Mouse (Mus musculus) brain, embryonic 14.5 days (tissue): Measurements from ENCODE around the gene Cfap44. TPM values are rescaled to one million over a fixed set of nuclear protein-coding genes. Genes with fewer than 3 reads are reported as not detected.

ENCODE experiments used
- DNase-seq: peaks from one replicate; pipeline ENCODE4 v3.0.0-alpha.2; 2011; ENCODE audit warnings: low read depth
- CTCF ChIP-seq: fragments of 200-500 bp; IDR thresholded peaks from 2 replicates; pipeline ENCODE4 v1.5.1; 2012; ENCODE audit warnings: inconsistent platforms, mild to moderate bottlenecking, moderate library complexity, borderline replicate concordance; ENCODE audit not compliant: insufficient read depth, insufficient read length; ENCODE audit errors: extremely low read depth
- POLR2A ChIP-seq: fragments of 200-500 bp; IDR thresholded peaks from 2 replicates; pipeline ENCODE4 v1.6.1; 2012; ENCODE audit warnings: mild to moderate bottlenecking, inconsistent platforms, borderline replicate concordance; ENCODE audit not compliant: poor library complexity, insufficient read depth, insufficient read length, severe bottlenecking; ENCODE audit errors: extremely low read depth
- polyA plus RNA-seq: library from polyadenylated mRNA; depleted of rRNA; stranded (reverse); fragments of >200 nt; gene quantifications from 2 replicates; pipeline ENCODE4 v1.2.3, GENCODE M21; 2012

Cfap44 gene
- polyA plus RNA-seq, 1 experiment = 11.1 TPM

DNA sequence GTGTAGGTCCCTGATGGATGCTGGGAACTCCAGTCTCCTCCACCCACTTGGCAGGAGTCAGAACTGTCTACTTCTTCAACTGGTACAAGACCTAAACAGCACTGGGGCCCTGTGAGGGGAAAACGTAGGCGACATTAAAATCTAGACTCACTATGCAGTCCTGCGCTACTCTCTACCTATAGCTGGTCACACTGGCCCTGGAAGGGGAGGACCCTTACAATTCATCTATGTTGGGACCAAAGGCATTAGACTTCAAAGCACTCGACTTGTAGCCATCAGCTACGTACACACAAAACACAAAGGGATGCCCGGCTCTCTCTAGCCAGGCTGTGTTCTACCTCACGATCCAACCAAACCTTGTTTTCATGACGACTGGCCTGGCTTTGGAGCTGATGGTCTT, 91.1 kb downstream of the Cfap44 start:
- no peak for DNase-seq
- TF ChIP-seq POLR2A (no peak), CTCF (no peak)

DNA sequence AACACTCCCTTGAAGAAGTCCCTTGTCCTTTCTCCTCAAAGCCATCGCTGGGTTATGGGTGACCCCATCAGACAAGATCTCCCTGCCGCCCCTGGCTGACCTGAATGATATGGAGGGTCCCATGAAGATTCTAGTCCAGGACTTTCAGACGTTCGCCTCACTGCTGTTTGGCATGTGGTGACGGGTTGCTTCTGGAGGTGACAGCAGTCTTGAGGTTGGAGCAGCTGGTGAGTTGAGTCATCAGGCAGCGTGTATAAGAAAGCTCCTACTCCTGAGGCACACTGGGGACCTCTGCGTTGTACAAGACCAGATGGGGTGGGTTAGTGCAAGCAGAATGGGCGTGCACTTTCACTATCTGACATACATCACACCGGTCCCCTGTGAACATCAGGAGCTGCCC, 92.0 kb downstream of the Cfap44 start:
- DNase-seq = peak; percentile 46
- TF ChIP-seq POLR2A (no peak), CTCF (no peak)

DNA sequence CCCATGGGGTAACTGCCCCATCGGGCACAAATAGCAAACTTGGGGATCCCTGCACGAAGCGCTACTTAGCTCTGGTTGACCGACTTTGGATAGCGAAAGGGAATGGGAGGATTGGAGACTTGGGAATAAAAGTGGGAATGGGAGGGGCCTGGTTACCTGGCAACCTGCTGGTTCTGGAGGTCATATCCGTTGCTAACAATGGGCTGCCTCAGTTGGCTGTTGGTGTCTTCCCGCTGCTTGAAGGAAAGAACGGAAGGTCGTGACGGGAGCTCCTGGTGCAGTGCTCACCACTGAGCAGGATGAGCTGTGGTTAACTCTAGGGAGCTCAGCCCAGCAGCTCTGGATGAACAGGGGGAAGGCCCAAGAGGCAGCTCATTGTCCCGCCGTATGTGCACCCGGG, 92.6 kb downstream of the Cfap44 start:
- DNase-seq = no peak

DNA sequence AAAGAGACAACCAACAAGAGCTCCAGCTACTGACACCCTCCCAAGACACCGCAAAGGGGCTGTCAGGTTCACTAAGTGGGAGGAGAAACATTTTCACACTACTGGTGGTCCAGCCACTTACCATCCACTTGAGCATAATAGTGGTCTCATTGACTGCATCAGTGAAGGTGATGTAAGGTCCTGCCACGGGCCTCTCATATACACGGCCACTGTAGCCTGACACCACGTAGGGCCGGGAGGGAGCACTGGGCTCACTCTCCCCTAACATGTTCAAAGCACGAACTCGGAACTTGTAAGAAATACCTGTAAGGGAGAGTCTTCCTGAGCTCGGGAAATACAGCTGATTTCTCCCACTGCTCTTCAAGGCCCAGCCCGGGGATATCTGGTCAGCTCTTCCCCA, 96.5 kb downstream of the Cfap44 start:
- no peak for DNase-seq
- no peak for TF ChIP-seq POLR2A
- no peak for TF ChIP-seq CTCF

More for the DNA sequence above, 92.6 kb downstream of the Cfap44 start:
- TF ChIP-seq CTCF = no peak

DNA sequence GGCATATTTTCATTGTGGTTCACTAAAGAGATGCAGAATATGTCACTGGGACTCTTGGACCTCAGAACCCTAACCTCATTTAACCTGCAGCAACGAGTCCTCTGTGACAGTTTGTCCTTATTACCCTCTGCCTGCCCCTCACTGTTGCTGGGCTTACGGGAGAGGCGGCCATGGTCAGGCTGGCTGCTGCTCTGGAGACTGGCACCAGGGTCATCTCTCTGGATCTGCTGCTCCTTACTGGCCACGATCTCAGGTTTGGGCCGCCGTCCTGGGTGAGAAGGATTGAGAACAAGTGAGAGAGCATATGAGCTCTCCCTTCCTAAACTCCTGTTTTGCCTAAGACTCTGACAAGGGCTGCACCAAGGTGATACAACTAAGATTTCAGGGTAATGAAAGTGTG, 97.6 kb downstream of the Cfap44 start:
- TF ChIP-seq CTCF (no peak), POLR2A (no peak)
- DNase-seq = no peak

DNA sequence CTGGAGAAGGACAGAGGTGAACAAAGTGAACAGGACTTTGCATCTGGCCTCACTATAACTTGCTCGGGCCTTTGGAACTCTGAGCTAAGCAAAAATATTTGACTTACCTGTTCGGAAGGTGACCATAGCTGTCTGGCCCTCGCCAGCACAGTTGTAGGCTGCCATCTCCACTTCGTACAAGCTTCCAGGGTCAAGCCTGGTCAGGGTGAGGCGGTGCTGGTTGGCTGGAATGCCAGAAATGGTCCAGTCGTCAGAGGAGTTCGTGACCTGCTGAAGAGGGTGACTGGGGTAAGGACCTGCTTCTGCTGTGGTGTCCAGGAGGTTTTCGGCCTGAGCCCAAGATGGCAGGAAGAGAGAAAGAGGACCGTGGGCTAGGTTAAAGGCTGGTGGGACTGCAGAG, 98.1 kb downstream of the Cfap44 start:
- TF ChIP-seq CTCF (no peak), POLR2A (no peak)

DNA sequence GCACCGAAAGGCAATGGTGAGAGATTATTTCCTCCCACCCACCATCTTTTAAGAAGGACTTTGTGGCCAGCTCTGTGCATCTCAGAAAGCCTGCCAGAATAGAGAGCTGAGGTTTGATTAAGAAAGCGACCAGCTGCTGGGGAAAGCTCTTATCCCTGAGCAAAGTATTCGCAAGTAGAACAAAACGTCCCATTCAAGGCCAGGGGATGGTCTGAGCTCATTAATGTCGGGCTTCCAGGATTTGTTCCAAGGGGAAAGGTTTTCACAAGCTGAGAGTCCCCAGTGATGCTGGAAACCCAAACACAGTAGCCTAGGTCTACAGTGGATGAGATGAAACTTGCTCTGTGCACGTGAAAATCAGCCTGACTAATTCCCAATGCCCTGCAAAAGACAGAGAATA, 99.3 kb downstream of the Cfap44 start:
- peak; percentile 93 for DNase-seq
- no peak for TF ChIP-seq POLR2A
- TF ChIP-seq CTCF = no peak

More for the DNA sequence above, 98.1 kb downstream of the Cfap44 start:
- no peak for DNase-seq

DNA sequence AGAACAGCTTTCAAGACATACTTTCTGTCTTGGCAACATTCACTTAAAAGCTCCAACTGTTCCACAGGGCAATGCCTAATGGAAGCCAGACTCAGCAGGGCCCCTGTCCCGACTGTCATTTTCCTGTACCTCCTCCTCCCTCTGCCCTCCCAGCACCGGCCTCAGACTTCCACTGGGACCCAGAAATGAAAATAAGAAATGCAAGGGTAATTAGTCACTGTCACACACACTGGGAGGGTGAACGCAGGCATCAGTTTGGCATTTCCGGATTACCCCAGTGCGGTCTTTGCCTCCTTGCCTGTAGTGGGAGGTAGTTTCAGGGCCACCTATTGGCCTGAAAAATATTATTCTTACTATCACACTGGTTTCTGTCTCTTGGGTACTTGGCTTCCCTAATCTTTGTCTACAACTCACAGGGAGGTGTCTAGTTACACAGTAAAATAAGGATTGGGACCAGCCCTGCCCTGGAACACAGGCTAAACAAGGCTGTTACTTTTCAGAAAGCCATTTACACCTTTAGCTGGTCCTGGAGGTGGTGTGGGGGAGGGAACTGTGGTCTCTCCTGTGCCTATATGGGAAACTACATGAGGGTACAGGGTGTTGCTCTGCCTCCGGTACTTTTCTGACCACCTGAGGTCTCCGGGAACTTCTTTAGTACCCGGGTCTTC, 100.0 kb downstream of the Cfap44 start:
- no peak for TF ChIP-seq CTCF
- no peak for TF ChIP-seq POLR2A
- DNase-seq = peak; percentile 76

DNA sequence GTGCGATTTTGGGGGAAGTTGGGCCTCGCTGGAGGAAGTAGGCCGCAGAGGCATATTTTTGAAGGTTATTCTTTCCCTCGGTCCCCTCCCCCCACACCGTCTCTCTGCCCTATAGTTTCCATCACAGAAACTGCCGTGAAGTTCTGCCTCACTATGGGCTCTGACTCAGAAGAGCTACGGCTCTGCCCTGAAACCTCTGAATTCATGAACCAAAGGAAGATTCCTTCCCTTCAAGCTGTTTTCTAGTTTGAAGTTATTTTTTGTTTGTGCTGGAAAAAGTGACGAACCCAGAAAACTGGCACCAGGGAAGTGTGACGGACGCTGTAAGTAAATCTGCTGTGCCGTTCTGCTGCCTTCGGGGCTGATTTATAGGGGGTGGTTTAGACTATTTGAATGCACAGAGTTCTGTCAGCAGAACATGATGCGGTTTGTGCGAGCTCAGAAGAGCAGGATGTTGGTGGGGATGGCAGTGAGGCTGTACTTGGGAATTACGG, 102.4 kb downstream of the Cfap44 start:
- TF ChIP-seq POLR2A (no peak), CTCF (no peak)
- DNase-seq = no peak

DNA sequence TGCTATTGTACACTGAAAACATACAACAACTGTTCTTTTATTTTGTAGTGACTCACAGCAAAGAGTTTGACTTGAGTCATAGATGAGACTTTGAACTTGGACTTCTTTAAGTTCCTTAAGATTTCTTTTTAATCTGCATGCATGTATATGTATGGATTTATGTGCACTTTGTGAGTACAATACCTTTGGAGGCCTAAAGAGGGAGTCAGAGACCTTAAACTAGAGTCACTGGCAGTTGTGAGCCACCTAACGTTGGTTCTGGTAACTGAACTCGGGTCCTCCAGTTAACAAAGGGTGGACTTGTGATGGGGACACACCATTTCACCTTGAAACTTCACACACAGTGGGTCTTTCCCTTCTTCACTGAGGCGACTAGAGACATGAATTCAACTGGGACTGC, 103.9 kb downstream of the Cfap44 start:
- no peak for DNase-seq
- TF ChIP-seq CTCF (no peak), POLR2A (no peak)

DNA sequence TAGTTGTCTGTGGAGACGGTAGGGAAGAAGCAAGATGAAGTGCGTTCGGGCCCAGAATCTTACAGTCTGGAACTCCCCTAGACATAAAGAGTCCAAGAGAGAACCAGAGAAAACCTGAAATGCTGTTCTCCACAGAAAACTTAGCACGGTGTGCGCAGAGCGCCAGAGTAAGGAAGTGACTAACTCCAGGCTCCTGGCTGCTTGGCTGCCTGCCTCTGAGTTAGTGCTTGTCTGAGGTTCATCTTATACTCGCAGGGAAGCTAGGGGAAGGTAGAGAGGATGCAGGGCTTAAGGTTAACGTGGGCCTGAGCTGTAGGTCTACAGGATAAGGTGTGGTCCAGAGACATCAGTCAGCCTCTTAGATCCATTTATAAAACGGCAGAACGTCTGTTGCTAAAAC, 107.2 kb downstream of the Cfap44 start:
- TF ChIP-seq POLR2A (no peak), CTCF (no peak)
- no peak for DNase-seq

DNA sequence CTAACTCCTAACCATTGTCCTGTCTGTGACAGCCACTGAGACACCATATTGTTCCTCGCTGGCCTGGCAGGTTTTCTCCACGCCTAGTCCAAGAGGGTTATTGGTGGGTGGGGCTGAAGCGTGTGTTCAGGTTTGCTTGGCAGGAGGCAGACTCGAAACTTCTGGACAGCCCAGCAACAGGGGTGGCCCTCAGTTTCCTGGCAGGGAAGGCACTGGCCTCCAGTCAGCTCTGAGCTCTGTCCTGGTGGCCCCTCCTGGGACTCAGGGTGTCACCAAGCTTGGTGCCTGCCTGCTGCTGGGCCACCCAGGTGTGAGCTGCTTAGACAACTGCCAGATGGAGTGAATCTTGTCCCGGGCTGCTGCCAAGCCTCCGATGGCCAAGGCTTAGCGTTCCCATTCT, 107.7 kb downstream of the Cfap44 start:
- DNase-seq = no peak
- no peak for TF ChIP-seq POLR2A
- no peak for TF ChIP-seq CTCF
